Mouse (Mus musculus) thymus, postnatal 14 days (tissue): ENCODE results near the gene Rad50.
A peak's percentile ranks its signal among the peaks of the same experiment; 100 is the strongest.

Experiments
- DNase-seq: peaks from one replicate; pipeline ENCODE4 v3.0.0; 2021

Rad50 gene

GRCm38 (mm10) chr11:53706934-53707717, at the start of gene Rad50:
Rad50 (minus strand) TSS chr11:53707319.
- peak; percentile 95 for DNase-seq

- DNase-seq, result no peak
Measured at GRCm38 (mm10) chr11:53755011-53755595, 48.0 kb upstream of the Rad50 start.

- DNase-seq, result no peak
Measured at GRCm38 (mm10) chr11:53749716-53750352, 42.7 kb upstream of the Rad50 start.

GRCm38 (mm10) chr11:53749306-53749705, 42.2 kb upstream of the Rad50 start:
- peak; percentile 54 for DNase-seq

- no peak for DNase-seq
Measured at GRCm38 (mm10) chr11:53748614-53749013, 41.5 kb upstream of the Rad50 start.

GRCm38 (mm10) chr11:53747985-53748384, 40.9 kb upstream of the Rad50 start:
- no peak for DNase-seq

- no peak for DNase-seq
Measured at GRCm38 (mm10) chr11:53745260-53745659, 38.1 kb upstream of the Rad50 start.

- no peak for DNase-seq
Measured at GRCm38 (mm10) chr11:53742353-53742752, 35.2 kb upstream of the Rad50 start.

- peak; percentile 73 for DNase-seq
Measured at GRCm38 (mm10) chr11:53737573-53737946, 30.4 kb upstream of the Rad50 start.

- peak; percentile 79 for DNase-seq
Measured at GRCm38 (mm10) chr11:53736771-53737572, 29.9 kb upstream of the Rad50 start.

- peak; percentile 78 for DNase-seq
Measured at GRCm38 (mm10) chr11:53735682-53736245, 28.6 kb upstream of the Rad50 start.

GRCm38 (mm10) chr11:53734970-53735681, 28.0 kb upstream of the Rad50 start:
- no peak for DNase-seq

- no peak for DNase-seq
Measured at GRCm38 (mm10) chr11:53734431-53734830, 27.3 kb upstream of the Rad50 start.

GRCm38 (mm10) chr11:53733824-53734223, 26.7 kb upstream of the Rad50 start:
- DNase-seq, result no peak

GRCm38 (mm10) chr11:53732244-53732643, 25.1 kb upstream of the Rad50 start:
- DNase-seq, result no peak

GRCm38 (mm10) chr11:53731457-53731856, 24.3 kb upstream of the Rad50 start:
- no peak for DNase-seq

GRCm38 (mm10) chr11:53720715-53721114, 13.6 kb upstream of the Rad50 start, which contains the start of gene Il5:
Il5 (plus strand) TSS chr11:53720794.
- no peak for DNase-seq

- peak; percentile 12 for DNase-seq
Measured at GRCm38 (mm10) chr11:53719701-53720100, 12.6 kb upstream of the Rad50 start.

GRCm38 (mm10) chr11:53707718-53708009, 545 bp upstream of the Rad50 start:
- DNase-seq, result no peak

GRCm38 (mm10) chr11:53706236-53706933, 734 bp downstream of the Rad50 start:
- peak; percentile 75 for DNase-seq

- no peak for DNase-seq
Measured at GRCm38 (mm10) chr11:53699351-53699750, 7.8 kb downstream of the Rad50 start.

GRCm38 (mm10) chr11:53698521-53698920, 8.6 kb downstream of the Rad50 start:
- DNase-seq, result no peak
